Mouse (Mus musculus): ENCODE data around the gene Plek. TPM values are rescaled to one million over a fixed set of nuclear protein-coding genes. Genes with fewer than 3 reads are reported as not detected.

Gene Plek
- total RNA-seq, 2 experiments from 2014 or later, result 5.5 to 7.4 TPM

GRCm38 (mm10) chr11:16941103-16941793 is 110.9 kb downstream of the Plek start:
- H3K27ac ChIP-seq, result no peak overlapping the region

GRCm38 (mm10) chr11:16935577-16936236 is 116.5 kb downstream of the Plek start:
- intact Hi-C loops (cut with DNase I), result no loop called here
- TF ChIP-seq CTCF (IDR thresholded peaks at IDR 0.05), result no peak
- Histone ChIP-seq H3K27ac (no peak overlapping the region), H3K4me3 (no peak overlapping the region)
- no peak for DNase-seq (ENCODE audit: extremely low spot score in 1 of 2, low spot score in 2 of 2)

More at GRCm38 (mm10) chr11:16941103-16941793, 110.9 kb downstream of the Plek start:
- no peak overlapping the region for H3K4me3 ChIP-seq
- no peak for DNase-seq (ENCODE audit: extremely low spot score in 1 of 2, low spot score in 2 of 2)
- TF ChIP-seq CTCF (IDR thresholded peaks at IDR 0.05), result no peak
- intact Hi-C loops (cut with DNase I), result no loop called here

DNA sequence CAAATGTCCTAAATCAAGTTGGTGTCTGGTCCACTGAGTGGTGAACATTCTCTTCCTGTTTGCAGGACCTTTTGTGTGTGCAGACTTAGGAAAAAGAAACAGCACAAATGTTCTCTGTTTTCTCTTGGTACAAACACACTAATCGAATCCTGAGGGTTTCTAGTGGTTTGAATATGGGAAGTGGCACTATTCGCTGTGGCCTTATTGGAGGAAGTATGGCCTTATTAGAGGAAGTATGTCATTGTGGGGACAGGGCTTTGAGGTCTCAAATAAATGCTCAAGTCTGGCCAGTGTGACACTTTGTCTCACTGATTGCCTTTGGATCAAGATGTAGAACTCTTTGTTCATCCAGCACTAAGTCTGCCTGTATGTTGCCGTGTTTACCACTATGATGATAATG is 120.0 kb downstream of the Plek start:
- no peak for DNase-seq (ENCODE audit: extremely low spot score in 1 of 2, low spot score in 2 of 2)
- no peak overlapping the region for H3K27ac ChIP-seq
- no peak for TF ChIP-seq CTCF (IDR thresholded peaks at IDR 0.05)
- intact Hi-C loops (cut with DNase I), result no loop called here
- no peak overlapping the region for H3K4me3 ChIP-seq

Other genes with a start within 250 kb of the Plek start
- gene Fbxo48, start 101.0 kb downstream of the Plek start, total RNA-seq (2021), result 1 to 10 TPM; 1.3 to 2.5 TPM
- gene Cnrip1, start 795 bp downstream of the Plek start, total RNA-seq (2021), result 100 to 1,000 TPM in 1 of 2 experiments, 10 to 100 TPM in 1; 99.3 to 102 TPM
- gene Ppp3r1, start 106.9 kb upstream of the Plek start, total RNA-seq (2021), result 100 to 1,000 TPM; 688 to 716 TPM
- gene Wdr92, start 129.7 kb upstream of the Plek start, total RNA-seq (2021), result 1 to 10 TPM; 6.7 to 8.8 TPM
- gene Pno1, start 159.2 kb upstream of the Plek start, total RNA-seq (2021), result 10 to 100 TPM; 23.0 to 25.7 TPM
- 10 to 100 TPM; 38.6 to 46.2 TPM for gene C1d, start 205.2 kb upstream of the Plek start, total RNA-seq (2021)

Data from left cerebral cortex, adult 2 months (tissue).